In genomic region chr10:53420069-53420468, GRCm38 (mm10) we compare ENCODE assay signal across 24 mouse cellular contexts.
"Had no signal": no experiment of that assay in that cellular context is flagged by ENCODE, and none has a peak within 500 bp of the region (broad histone marks: within the 10 kb centered on the region; RNA-seq: fewer than 3 reads in every experiment).

No protein-coding gene starts in this region.

- H3K27me3 ChIP-seq: heart, embryonic 12.5 days; hindbrain, embryonic 13.5 days; hindbrain, embryonic 15.5 days; kidney, embryonic 15.5 days; limb, embryonic 12.5 days; liver, embryonic 12.5 days had no signal

- ATAC-seq: forebrain, postnatal 0 days; hindbrain, postnatal 0 days; intestine, embryonic 16.5 days; liver, embryonic 12.5 days had no signal

- H3K4me1 ChIP-seq: hindbrain, embryonic 13.5 days; hindbrain, embryonic 15.5 days had no signal

- DNase-seq: forebrain, postnatal 0 days; gastrocnemius, postnatal 10 days; gastrocnemius, postnatal 25 days; heart, adult 18-20 months; heart, postnatal 10 days; kidney, adult 11 months; kidney, adult 2 months; kidney, adult 9 months; kidney, postnatal 14 days; kidney, postnatal 36 days; layer of hippocampus, adult 9-11 months; layer of hippocampus, postnatal 36 days; left cerebral cortex, postnatal 4 days had no signal

- H3K9me3 ChIP-seq: heart, embryonic 10.5 days; heart, embryonic 12.5 days; hindbrain, embryonic 13.5 days; hindbrain, embryonic 15.5 days; kidney, embryonic 15.5 days; limb, embryonic 12.5 days had no signal

- H3K27ac ChIP-seq: heart, embryonic 10.5 days; hindbrain, embryonic 13.5 days; hindbrain, embryonic 15.5 days; hindbrain, postnatal 0 days; kidney, embryonic 15.5 days; kidney, postnatal 0 days; limb, embryonic 12.5 days; liver, embryonic 12.5 days; liver, embryonic 14.5 days had no signal

- H3K9ac ChIP-seq: forebrain, postnatal 0 days; heart, embryonic 12.5 days; hindbrain, embryonic 13.5 days; hindbrain, embryonic 15.5 days; kidney, embryonic 15.5 days; limb, embryonic 12.5 days; liver, embryonic 12.5 days; liver, embryonic 14.5 days had no signal

- H3K4me3 ChIP-seq: heart, embryonic 10.5 days; heart, embryonic 12.5 days; hindbrain, embryonic 13.5 days; hindbrain, embryonic 15.5 days; kidney, embryonic 15.5 days; limb, embryonic 12.5 days; liver, embryonic 12.5 days had no signal

- H3K36me3 ChIP-seq: heart, embryonic 10.5 days; heart, embryonic 12.5 days; hindbrain, embryonic 13.5 days; hindbrain, embryonic 15.5 days; kidney, embryonic 15.5 days; limb, embryonic 12.5 days; liver, embryonic 12.5 days had no signal

- H3K4me2 ChIP-seq: heart, embryonic 12.5 days; hindbrain, embryonic 13.5 days; hindbrain, embryonic 15.5 days; kidney, embryonic 15.5 days; limb, embryonic 12.5 days; liver, embryonic 12.5 days had no signal
